Mouse (Mus musculus) right cerebral cortex, postnatal 4 days (tissue): ENCODE measurements around the gene Dcun1d2.
"Not testable (repeated sequence)": the region's sequence is repeated elsewhere in the genome, so short reads cannot be mapped to it uniquely, and the experiment has no call there.

Experiments used
- DNase-seq: peaks from one replicate; pipeline ENCODE4 v3.0.0-alpha.2; 2022

The Dcun1d2 gene

DNA sequence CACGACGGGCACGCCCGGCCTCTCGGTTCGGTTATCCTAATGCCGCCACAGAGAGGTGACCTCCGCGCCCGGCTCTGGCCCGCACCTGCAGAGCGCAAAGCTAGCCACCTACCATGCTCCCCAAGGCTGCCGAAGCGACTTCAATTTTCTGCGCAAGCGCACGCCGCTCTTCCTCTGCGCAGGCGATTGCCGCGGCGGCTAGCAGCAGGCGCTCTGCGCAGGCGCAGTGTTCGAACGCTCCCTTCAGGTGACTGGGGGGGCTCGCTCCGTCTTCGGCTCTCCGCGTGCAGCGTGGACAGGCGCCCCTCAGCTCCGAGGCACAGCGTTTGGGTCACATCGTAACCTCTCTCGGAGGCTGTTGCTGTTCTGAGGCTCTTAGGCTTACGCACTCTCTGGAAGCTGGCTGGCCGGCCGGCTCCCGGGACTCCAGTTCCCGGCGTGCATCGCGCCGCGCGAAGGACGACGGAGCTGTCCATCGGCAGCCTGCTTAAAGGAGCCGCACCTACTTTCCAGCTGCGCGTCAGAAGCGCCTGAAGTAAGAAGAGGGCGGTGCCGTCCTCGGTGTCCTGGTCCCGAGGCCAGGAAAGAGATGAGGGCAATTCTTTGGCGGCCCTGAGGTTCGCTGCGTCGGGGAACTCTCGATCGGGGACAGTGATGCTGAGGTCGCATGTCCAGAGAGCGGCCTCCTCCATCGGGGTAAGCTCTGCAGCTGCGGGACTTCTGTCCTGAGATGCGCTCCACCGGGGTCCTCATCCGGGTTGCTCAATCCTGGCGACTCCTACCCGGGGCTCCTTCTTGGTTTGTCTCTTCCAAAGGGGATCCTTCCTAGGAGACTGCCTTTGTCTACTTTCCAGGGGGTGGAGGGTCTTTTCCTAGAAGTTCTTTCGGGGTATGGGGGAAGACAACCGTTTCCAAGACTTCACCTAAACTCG is at the start of gene Dcun1d2, which contains the start of gene Tmco3:
Gene Dcun1d2, minus strand, starts transcription at position 440 of the 932 bp plus-strand sequence.
Gene Tmco3, plus strand, starts transcription at position 499 of the 932 bp plus-strand sequence.
- peak; percentile 98 for DNase-seq

DNA sequence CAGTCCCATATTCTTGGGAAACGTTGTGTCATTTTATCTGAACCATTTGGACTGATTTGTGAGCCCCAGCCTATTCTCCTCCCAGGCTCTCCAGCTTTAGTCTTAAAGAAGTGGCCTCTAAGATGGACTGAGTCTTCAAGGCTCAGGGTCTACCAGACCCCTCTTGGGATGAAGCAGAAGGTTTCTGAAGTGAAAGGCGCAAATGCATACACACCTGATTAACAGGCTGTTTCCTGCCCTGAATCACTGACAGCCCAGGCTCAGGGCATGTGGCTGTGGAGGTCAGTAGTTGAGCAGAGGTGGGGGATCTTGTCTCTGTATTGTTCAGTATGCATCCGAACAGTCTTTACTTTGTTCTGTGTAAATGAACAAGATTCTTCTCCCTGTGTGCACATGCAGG is 49.7 kb upstream of the Dcun1d2 start:
- no peak for DNase-seq

DNA sequence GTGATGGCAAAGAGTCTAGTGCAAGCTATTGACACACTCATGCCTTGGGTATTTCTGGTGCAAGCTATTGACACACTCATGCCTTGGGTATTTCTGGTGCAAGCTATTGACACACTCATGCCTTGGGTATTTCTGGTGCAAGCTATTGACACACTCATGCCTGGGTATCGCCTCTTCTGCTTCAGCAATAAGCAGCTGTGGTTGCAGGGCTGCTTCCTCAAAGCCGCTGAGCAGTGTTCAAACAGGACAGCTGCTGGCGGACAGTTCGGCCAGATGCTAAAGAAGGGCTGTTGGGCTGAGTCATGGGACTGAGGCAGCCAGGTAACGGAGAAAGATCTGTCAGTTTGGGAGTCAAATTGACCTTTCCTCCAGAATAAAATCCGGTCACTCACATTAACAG is 49.3 kb upstream of the Dcun1d2 start:
- DNase-seq = not testable (repeated sequence)

DNA sequence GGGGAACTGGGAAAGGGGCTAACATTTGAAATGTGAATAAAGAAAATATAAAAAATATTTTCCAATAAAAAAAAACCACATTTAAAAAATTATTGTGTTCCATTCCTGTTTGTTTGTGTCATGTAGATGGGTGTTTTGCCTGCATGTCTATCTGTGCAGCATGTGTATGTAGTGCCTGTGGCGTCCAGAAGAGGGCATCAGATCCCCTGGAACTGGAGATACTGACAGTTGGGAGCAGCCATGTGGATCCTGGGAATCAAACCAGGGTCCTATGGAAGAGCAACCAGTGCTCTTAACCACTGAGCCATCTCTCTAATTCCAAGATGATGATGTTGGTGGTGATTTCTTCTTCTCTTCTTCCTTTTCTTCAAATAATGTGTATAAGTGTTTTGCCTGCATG is 46.7 kb upstream of the Dcun1d2 start:
- DNase-seq = no peak

DNA sequence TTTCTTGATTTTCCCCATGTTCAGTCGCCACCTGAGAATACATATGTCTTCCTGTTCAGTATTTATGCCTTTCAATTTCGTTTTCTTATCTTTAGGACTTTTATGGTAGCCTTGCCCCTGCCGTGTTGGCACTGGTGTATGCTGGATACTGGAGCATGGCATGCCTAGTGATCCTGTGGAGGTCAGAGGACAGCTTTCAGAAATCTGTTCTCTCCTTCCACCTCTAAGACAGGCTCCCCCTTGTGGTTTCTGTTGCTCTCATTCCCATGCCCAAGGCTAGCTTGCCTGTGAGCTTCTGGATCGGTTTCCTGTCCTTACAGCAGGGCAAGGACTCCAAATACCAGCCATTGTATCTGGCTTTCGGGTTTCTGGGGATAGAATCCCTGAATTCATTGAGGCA is 38.7 kb upstream of the Dcun1d2 start:
- no peak for DNase-seq

DNA sequence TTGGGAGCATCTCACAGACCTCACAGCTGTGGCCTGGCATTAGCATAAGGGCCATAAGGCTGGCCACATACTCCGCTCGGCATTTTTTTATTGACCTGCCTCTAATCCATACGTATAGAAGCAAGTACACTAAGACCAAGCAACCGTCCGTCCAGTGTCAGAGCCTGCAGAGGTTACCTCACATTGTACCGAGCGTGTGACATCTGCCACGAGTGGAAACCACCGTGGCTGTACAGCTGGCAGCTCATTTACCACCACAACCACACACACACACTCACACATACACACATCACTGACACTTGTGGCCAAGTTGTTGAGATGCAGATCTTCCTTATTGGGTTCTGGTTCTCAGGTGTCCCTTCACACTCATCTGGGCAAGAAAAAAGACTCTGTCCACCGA is 28.7 kb upstream of the Dcun1d2 start:
- DNase-seq = no peak

DNA sequence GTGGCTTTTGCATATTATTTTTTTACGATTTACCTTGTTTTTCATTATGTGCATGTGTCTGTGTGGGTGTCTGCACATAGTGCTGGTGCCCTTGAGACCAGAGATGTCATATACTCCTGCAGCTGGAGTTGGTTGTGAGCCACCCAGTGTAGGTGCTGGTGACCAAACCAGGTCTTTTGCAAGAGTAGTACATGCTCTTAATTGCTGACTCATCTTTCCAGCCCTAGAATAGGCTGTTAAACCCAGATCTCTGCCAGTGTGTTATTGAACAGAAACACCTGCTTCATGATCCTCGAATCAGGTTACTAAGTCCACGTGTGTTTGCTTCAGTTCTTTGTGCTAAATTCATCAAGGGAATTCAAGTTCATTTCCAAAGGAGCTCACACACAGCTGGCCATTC is 27.0 kb upstream of the Dcun1d2 start:
- DNase-seq = no peak

DNA sequence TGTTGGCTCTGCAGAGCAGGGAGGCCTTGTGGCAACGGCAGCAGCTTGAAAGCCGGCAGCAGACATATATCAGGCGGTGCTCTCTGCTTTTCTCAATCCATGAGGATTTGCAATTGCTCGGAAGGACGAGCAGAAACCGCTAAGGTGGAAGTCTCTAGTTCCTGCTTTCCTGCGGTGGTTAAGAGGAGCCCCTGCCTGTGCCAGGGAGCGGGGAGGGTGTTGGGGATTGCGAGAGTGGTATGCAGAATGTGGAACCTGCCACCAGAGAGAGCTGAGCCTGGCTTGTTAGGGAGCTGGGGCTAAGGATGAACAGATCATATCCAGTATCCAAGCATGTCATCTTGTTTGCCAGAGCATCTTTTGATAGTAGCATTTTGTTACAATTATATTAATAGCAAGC is 19.0 kb upstream of the Dcun1d2 start:
- DNase-seq = no peak

DNA sequence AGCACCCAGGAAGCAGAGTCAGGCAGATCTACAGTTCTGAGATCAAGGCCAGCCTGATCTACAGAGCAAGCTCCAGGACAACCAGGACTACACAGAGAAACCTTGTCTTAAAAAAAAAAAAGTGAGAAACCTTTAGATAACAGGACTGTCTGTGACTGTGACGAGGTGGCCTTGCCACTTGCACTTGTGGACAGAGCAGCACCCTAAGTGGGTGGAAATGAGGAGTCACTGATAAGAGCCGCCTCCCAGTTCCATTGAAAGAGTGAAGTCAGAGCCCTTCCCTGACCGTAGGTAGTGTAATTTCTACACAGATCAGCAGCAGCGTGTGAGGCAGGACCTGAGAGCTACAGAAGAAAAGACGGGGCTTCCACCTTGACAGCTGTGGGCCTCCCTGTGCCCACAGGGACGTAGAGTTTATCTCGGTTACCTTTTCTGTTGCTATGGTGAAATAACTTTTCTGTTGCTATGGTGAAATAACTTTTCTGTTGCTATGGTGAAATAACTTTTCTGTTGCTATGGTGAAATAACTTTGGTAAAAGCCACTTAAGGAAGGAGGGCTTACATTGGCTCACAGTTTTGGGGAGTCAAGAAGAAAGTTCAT is 18.5 kb upstream of the Dcun1d2 start:
- no peak for DNase-seq

DNA sequence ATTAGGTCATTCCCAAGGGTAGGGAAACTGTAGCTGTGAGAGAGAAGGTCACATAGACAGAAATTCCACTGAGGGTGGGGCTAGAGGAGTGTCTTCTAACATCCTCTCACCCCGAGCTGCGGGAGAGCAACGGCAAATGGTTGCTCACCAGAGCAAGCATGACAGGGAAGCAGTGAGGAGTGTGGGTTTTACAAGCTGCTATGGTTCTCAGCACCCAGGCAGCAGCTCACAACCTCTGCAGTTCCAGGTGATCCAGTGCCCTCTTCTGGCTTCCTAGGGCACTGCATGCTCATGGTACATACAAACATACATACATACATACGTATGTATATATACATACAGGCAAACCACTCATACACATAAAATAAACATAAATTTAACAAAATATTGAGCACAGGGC is 18.0 kb upstream of the Dcun1d2 start:
- no peak for DNase-seq

DNA sequence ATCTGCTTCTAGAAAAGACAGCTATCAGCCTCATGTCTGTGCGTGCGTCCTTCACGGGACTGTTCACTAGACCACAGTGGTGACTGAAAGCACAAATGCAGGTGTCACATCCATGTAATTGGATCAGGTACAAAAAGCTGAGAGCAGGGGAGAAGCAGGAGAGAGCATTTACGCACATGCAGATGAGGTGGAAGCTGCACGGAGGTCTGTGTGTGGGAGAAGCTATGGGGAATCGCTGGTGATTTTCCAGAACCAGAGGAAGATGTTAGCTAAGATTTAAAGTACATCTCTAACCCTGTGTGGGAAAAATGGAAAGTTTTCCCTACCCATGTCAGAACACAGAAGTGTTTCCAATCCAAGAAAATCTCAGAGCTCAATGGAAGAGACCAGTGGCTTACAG is 17.5 kb upstream of the Dcun1d2 start:
- no peak for DNase-seq

DNA sequence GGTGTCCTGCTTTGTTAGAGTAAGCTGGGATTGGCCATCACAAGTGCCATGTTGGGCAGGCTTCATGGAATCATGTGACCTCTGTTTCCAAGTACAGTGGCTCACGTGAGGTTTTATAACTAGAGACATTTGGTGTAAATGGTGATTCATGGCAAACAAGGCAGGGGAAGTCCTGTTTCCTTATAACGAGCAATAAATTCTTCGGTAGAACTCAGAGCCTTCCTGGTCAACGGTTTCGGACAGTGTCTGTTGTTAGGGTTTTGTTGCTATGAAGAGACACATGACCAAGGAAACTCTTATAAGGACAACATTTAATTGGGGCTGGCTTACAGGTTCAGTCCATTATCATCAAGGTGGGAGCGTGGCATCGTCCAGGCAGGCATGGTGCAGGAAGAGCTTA is 13.1 kb upstream of the Dcun1d2 start:
- no peak for DNase-seq

DNA sequence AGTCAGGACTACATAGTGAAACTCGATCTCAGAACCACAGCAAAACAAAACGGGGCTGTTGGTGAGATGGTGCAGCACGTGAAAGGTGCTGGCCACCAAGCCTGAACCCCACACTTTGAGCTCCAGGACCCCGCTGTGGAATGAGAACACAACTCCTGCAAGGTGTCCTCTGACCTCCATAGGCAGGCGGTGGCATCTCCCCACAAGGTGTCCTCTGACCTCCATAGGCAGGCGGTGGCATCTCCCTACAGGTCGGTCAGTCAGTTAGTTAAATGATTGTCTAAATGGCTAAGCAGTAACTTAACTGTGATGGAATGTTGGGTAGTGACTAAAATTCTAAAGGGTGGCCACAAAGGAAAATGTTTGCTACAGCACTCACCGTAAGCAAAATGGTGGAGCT is 11.6 kb upstream of the Dcun1d2 start:
- no peak for DNase-seq

DNA sequence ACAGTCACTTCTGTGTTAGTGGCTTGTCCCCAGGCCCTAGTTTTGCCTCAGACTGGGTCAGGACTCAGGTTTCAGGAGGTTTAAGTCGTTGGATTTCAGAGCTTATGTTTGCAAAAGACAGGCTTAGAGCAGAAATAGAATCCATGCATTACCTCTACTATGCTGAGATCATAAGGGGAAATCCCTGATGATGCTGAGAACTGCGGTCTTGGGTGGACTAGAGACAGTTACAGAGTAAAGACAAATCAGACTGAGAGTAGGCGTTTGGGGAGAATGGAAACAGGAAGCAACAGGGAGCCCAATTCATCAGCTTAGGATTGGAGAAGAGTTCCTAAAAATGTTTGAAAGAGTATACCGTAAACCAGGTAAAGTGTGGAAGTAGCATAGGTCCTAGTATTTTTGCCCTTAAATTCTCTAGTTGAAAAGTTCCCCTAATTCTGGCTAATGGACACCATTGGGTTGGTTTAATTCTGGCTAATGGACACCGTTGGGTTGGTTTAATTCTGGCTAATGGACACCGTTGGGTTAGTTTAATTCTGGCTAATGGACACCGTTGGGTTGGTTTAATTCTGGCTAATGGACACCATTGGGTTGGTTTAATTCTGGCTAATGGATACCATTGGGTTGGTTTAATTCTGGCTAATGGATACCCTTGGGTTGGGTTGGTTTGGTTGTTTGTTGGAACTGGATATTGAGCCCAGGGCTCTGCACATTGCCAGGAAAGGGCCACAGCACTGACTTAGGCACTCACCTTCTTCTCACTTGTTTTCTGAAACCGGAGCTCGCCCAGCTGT is 5.9 kb upstream of the Dcun1d2 start:
- no peak for DNase-seq

DNA sequence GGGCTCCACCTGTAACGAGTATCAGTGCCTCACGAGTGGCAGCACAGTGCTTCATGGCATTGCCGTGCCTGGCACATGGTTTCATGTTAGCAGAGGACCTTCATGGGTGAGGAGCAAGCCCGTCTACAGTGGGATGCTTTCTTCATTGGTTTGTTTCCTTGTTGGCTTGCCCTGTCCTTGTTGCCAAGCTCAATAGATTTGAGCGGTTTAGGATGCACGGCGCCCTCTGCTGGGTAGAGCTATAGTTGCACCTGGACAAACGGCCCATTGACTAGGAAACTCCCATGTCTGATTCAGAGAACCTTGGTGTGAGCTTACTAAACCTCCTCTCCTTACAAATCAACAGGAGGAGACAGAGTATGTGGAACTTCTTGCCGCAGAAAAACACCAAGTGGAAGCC is 4.4 kb upstream of the Dcun1d2 start:
- peak; percentile 72 for DNase-seq

DNA sequence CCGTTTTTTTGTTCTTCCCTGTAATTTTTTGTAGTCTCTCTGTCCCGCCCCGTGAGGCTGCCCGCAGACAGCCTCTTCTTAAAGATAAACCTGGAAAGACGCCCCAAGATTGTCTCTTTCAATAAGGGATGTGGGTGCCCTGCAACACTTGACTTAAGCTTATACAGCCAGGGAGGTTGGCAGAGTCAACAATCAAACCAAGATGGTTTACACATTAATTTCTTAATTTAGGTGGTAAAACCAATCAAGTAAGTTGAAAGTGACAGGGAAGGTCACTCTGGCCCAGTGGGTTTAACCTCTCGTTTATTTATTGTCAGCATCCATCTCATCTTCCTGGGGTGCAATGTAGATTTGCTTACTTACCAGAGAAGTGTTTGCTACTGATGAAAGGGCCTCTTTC is 715 bp upstream of the Dcun1d2 start:
- DNase-seq = no peak

DNA sequence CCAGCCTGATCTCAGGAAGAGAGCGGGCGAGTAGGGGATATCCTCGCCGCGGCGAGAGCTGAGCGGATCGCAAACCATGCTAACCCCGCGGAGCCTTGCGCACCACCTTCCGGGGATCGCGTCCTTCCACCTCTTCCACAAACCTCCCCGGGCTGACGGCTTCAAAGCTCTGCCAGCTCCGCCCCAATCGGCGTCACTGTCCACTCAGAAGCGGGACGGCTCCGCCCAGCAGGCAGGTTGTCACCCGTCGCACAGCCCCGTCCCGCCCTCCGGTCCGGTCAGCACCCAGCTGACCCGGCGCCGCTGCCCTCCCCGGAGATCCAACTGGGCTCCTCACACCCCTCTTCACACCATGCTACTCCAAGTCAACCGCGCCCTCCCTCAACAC is 633 bp downstream of the Dcun1d2 start:
- DNase-seq = peak; percentile 65

DNA sequence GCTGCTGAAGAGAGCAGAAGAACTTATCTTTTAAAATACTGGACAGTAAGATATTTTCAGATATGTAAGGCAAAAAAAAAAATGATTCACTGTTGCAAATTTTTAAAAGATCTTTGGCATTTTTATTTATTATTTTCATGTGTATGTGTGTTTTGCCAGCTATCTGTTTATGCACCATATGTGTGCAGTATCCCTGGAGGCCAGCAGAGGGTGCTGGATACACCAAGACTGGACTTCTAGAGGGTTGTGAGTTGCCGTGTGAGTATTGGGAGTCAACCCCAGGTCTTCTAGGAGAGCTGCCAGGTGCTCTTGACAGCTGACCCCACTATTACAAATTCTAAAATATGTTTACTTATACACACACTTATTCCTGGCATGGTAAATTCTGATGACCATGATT is 4.7 kb downstream of the Dcun1d2 start:
- no peak for DNase-seq

DNA sequence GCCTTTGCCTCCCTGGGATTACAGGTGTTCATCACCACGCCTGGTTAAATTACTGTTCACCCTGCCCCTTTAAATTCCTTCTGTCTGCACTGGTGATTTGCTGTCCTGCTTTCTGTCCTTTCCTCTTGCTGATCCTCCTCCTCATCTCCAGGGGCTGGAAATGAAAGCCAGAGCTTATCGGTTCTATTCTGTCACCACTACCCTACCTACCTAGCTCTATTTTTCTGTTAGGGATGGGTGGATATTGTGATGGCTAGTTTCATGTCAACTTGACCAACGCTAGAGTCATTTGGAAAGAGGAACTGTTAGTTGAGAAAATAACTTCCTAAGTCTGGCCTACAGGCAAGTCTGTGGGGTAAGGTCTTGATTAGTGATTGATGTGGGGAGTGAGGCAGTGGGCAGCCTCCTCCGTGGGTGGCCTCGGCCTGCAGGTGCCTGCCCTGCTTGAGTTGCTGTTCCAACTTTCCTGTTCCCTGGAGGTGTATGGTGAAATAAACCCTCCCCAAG is 10.9 kb downstream of the Dcun1d2 start:
- DNase-seq = no peak

DNA sequence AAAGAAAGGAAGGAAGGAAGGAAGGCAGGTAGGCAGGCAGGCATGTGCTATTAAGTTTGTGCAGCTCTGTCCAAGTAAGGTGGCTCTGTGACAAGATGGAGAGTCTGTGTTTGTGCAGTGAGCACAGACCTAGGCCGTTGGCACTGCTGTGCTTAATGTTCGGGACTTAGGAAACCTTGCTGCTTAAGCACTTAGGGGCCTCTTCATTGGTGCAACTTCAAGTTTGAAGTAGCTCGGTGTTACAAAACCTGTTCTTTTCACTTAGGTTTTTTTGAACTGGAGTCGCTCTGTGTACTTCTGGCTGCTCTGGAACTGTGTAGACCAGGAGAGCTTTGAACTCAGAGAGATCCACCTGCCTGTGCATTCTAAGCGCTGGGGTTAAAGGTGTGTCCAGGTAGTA is 15.1 kb downstream of the Dcun1d2 start:
- DNase-seq = no peak

DNA sequence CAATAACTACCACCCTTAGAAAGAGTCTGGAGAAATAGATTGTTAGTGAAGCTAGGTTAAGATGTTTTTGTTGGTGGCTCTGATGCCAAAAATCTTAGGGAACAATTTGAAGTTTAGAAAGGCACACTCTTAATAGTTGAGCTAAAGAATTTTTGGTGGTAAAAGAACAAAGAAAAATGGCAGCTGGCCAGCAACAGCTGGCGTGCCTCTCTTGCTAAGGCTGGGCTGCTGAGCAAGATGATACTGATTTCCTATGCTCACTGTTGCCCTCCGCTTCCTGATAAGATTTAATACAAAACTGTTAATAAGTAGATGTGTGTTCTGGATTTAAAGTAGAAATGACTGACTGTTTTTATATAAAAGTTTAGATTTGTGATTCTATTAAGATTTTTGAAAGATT is 20.4 kb downstream of the Dcun1d2 start:
- no peak for DNase-seq

DNA sequence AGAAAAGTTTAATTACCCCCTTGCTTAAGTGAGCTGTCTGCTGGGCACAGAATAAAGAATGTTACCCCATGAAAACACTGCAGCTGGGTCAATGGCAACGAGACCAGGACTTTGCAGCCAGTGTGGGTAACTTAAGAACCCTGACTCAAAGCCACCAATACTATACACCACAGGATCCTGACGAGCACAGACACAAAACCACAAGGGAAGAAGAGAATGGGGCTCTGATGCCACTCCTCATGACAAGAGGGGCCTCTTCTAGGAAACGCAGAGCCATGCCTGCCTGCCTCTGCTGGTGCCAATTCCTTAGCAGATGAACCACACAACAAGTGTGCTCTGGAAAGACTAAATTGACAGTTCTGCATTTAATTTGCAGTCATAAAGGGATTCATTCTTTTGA is 24.6 kb downstream of the Dcun1d2 start:
- DNase-seq = no peak

DNA sequence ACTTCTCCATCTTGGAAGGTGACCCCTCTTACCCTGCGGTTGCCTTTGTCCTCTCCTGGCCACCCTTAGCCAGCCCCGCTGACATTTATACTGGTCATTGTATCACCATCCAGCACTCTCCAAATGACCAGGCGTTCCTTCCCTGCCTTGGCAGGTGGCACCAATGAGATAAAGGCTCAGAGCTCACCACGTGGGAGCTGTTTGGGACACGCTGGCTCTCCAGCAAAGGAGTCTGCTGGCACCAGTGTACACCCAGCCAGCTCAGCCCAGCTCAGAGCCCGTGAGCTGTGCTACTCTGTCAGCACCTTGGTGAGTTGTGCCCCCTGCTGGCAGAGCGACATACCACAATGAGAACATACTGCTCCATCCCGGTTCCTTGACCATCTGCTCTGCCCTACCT is 33.9 kb downstream of the Dcun1d2 start, which contains the start of gene Adprhl1:
Gene Adprhl1, minus strand, starts transcription at position 144 of the 400 bp plus-strand sequence.
- peak; percentile 77 for DNase-seq
